Mouse (Mus musculus) megakaryocyte progenitor cell, adult 5-6 weeks (primary cell): Measurements from ENCODE around the gene Ddx55. TPM values are rescaled to one million over a fixed set of nuclear protein-coding genes. Genes with fewer than 3 reads are reported as not detected.

Source experiments
- ATAC-seq: replicated peaks from 2 replicates; pipeline ENCODE4 v1.8.0; 2016; ENCODE audit warnings: mild to moderate bottlenecking, moderate TSS enrichment, inconsistent platforms; ENCODE audit not compliant: poor library complexity
- total RNA-seq, 2 experiments: library from RNA; stranded (forward) in 1 of 2; stranded (reverse) in 1 of 2; fragments of 157-497, 149-512 nt in 1 of 2; fragments of 200-1000 nt in 1 of 2; gene quantifications; 2 replicates each; pipeline versions ENCODE4 v1.2.3 to v1.2.4; 2015 to 2017

Gene Ddx55
- total RNA-seq, 2 experiments from 2014 or later: 13.7 to 15.7 TPM

- no peak for ATAC-seq
These were observed 52.5 kb downstream of the Ddx55 start for GRCm38 (mm10) chr5:124605041-124605622.

DNA sequence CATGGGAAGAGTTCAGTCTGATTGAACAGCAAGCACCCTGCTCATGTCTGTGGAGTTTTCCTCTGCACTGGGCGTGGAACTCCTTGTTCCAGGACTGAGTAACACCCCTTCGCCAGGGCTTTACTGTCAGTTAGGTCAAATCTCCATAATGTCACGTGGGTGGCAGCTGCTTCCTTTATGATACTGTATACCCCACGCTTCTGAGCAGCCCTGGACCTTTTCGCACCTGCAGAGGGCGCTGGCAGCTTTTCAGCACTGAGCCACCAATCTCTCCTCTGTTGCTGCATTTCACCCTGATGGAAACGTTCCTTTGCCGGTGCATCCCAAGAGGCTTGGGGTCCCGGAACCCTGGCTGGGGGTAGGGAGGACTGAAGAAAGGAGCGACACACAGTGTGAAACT, 58.3 kb downstream of the Ddx55 start:
- ATAC-seq: peak; percentile 93

DNA sequence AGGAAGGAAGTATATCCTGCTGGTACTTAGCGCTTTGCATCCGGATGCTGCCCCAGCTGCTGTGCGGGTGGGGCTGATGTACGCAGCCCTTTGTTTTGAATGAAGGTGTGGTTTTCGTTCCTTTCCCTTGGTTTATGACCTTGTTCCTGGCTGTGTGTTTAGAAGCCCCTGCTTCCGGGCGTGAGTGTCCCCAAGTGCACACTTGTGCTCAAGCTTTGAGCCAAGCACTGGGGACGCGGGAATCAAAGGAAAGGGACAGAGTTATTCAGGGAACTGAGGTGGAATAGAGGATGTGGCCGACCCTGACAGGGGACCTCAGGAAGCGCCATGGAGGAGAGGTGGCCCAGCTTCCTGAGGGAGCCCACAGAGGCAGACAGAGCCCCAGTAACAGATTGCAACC, 62.0 kb downstream of the Ddx55 start:
- ATAC-seq: no peak; the same call in 1 of the 2 replicates

DNA sequence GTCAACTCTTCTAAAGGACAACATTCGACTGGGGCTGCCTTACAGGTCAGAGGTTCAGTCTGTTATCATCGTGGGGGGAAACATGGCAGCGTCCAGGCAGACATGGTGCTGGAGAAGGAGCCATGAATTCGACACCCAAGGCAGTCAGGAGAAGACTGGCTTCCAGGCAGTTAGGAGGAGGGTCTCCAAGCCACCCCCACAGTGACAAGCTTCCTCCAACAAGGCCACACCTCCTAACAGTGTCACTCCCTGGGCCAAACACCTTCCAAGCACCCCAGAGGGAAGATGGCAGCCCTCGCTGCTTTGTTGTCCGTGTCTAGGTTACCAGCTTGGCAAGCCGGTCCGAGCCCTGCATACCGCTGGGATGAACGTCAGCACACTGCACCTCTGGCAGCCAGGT, 66.0 kb downstream of the Ddx55 start:
- ATAC-seq: no peak

Other genes with a start within 250 kb of the Ddx55 start
- gene Mphosph9, start 224.9 kb upstream of the Ddx55 start, total RNA-seq (2015): 16.6 and 18.3 TPM in 2 replicates
- gene Mphosph9, start 224.9 kb upstream of the Ddx55 start, total RNA-seq (2017): 18.9 and 25.2 TPM in 2 replicates
- gene 2810006K23Rik, start 224.8 kb upstream of the Ddx55 start, total RNA-seq (2015): 12.8 and 15.7 TPM in 2 replicates
- gene 2810006K23Rik, start 224.8 kb upstream of the Ddx55 start, total RNA-seq (2017): 18.9 and 22.1 TPM in 2 replicates
- 256 and 268 TPM in 2 replicates for gene Cdk2ap1, start 189.8 kb upstream of the Ddx55 start, total RNA-seq (2015)
- 174 and 218 TPM in 2 replicates for gene Cdk2ap1, start 189.8 kb upstream of the Ddx55 start, total RNA-seq (2017)
- gene Sbno1, start 126.9 kb upstream of the Ddx55 start, total RNA-seq (2015): 94.8 and 95.7 TPM in 2 replicates
- gene Sbno1, start 126.9 kb upstream of the Ddx55 start, total RNA-seq (2017): 162 and 219 TPM in 2 replicates
- gene Kmt5a, start 112.9 kb upstream of the Ddx55 start, total RNA-seq (2015): 285 and 312 TPM in 2 replicates
- gene Kmt5a, start 112.9 kb upstream of the Ddx55 start, total RNA-seq (2017): 134 and 164 TPM in 2 replicates
- gene Rilpl2, start 74.5 kb upstream of the Ddx55 start, total RNA-seq (2015): 49.0 and 63.6 TPM in 2 replicates
- 45.2 and 50.1 TPM in 2 replicates for gene Rilpl2, start 74.5 kb upstream of the Ddx55 start, total RNA-seq (2017)
- 2.8 and 6.4 TPM in 2 replicates for gene Snrnp35, start 69.7 kb upstream of the Ddx55 start, total RNA-seq (2015)
- gene Snrnp35, start 69.7 kb upstream of the Ddx55 start, total RNA-seq (2017): 5.4 and 9.0 TPM in 2 replicates
- 0.54 TPM in 1 of 2 replicates, not detected in the other for gene Rilpl1, start 21.5 kb upstream of the Ddx55 start, total RNA-seq (2015)
- 0.21 and 0.61 TPM in 2 replicates for gene Rilpl1, start 21.5 kb upstream of the Ddx55 start, total RNA-seq (2017)
- gene Tmed2, start 12.2 kb upstream of the Ddx55 start, total RNA-seq (2015): 851 and 960 TPM in 2 replicates
- 795 and 1,001 TPM in 2 replicates for gene Tmed2, start 12.2 kb upstream of the Ddx55 start, total RNA-seq (2017)
- 45.9 and 53.7 TPM in 2 replicates for gene Eif2b1, start 26.3 kb downstream of the Ddx55 start, total RNA-seq (2015)
- gene Eif2b1, start 26.3 kb downstream of the Ddx55 start, total RNA-seq (2017): 26.1 and 40.1 TPM in 2 replicates
- gene Gtf2h3, start 26.3 kb downstream of the Ddx55 start, total RNA-seq (2015): 13.8 and 16.2 TPM in 2 replicates
- 29.7 and 37.5 TPM in 2 replicates for gene Gtf2h3, start 26.3 kb downstream of the Ddx55 start, total RNA-seq (2017)
- gene Atp6v0a2, start 75.7 kb downstream of the Ddx55 start, total RNA-seq (2015): 13.8 and 14.0 TPM in 2 replicates
- gene Atp6v0a2, start 75.7 kb downstream of the Ddx55 start, total RNA-seq (2017): 13.5 and 15.4 TPM in 2 replicates
- not detected in 2 replicates for gene Dnah10, start 172.2 kb downstream of the Ddx55 start, total RNA-seq (2015)
- gene Dnah10, start 172.2 kb downstream of the Ddx55 start, total RNA-seq (2017): not detected in 2 replicates